Mouse (Mus musculus): ENCODE measurements around the gene Phactr3.

The Phactr3 gene

GRCm38 (mm10) chr2:178193445-178193844, 74.7 kb downstream of the Phactr3 start:
- DNase-seq (ENCODE audit: low read depth, low spot score), result no peak

GRCm38 (mm10) chr2:178194908-178195307, 76.1 kb downstream of the Phactr3 start:
- no peak for DNase-seq (ENCODE audit: low read depth, low spot score)

GRCm38 (mm10) chr2:178196038-178196437, 77.3 kb downstream of the Phactr3 start:
- DNase-seq (ENCODE audit: low read depth, low spot score), result no peak

- DNase-seq (ENCODE audit: low read depth, low spot score), result no peak
These were observed 78.8 kb downstream of the Phactr3 start for GRCm38 (mm10) chr2:178197542-178197941.

GRCm38 (mm10) chr2:178204455-178204854, 85.7 kb downstream of the Phactr3 start:
- DNase-seq (ENCODE audit: low read depth, low spot score), result no peak

GRCm38 (mm10) chr2:178208186-178208600, 89.4 kb downstream of the Phactr3 start:
- DNase-seq (ENCODE audit: low read depth, low spot score), result no peak

DNA sequence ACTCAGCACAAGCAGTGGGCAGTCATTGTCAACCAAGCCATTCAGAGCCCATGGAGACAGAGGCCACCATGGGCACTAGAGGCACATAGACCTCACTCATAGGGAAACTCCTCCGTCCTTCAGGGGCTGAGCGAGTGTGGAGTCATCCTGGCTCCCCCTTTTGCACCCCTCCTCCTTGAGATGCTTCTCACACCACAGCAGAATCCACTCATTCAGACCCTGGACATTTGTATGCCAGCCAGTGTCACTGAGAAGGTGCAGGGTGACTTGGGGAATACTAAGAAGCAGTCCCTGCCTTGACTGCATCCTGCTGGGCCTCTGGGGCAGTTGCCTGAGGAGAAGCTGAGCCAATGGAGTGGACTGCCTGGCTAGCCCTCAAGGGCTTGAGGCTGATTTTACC, 95.1 kb downstream of the Phactr3 start:
- no peak for DNase-seq (ENCODE audit: low read depth, low spot score)

DNA sequence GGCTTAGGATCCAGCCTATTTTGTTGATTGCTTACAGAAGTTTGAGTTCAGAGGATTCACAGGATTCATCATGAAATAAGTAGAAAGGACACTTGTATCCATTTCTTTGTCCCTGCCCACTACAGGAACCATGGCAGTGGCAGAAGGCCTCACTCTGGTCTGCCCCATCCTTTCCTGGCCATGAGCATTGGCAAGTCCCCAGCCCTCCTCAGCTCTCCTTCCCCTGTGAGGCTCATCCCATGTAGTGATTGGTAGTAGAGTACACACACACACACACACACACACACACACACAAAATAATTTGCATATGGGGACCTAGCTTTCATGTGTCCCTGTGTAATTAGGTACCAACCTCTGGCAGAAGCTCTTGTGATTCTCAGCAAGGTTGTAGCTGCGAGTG, 95.8 kb downstream of the Phactr3 start:
- DNase-seq (ENCODE audit: low read depth, low spot score), result no peak

DNA sequence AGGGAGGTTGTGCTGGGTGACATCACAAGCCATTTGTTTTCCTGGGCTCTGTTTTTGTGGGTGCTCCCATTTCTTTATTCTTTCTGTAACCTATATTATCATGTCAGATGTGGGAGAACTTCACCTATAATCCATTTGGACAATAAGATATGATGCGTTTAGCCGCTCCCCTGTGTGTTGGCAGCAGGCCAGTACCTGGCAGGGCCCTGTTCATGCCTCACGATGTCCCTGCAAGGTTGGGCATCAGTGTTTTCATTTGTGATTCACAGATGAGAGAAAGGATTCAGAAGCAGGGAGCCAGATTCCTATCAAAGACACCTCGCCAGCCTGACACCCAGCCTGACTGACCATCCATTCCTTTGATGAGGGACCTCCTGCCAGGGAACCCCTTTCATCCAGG, 99.7 kb downstream of the Phactr3 start:
- no peak for DNase-seq (ENCODE audit: low read depth, low spot score)

- DNase-seq (ENCODE audit: low read depth, low spot score), result no peak
These were observed 100.8 kb downstream of the Phactr3 start for GRCm38 (mm10) chr2:178219454-178220147.

DNA sequence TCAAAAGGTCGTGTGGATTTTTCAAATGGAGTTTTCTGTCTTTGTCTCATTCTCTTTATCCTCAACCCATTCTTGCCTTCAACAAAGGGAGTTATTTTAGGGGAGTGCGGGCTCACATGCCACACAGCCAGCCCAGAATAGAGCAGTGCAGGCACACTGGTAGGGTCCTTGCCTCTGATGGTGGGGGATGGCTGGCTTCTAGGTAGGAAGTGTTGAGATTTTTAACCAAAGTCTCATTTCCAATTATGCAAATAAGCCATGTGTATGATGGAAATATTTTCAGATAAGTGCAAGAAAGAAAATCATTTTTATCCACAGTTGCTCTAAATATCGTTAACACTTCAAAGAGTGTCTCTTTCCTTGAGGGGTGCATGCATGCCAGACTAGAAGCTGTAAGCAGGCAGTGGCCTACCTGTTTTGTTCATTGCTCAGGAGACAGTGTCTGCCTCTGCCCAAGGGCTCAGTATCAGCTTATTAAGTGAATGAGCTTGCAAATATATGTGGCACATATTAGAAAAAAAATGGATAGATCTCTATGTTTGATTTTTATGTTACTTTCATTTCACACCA, 101.5 kb downstream of the Phactr3 start:
- no peak for DNase-seq (ENCODE audit: low read depth, low spot score)

GRCm38 (mm10) chr2:178221003-178221402, 102.2 kb downstream of the Phactr3 start:
- no peak for DNase-seq (ENCODE audit: low read depth, low spot score)

- DNase-seq (ENCODE audit: low read depth, low spot score), result no peak
These were observed 110.5 kb downstream of the Phactr3 start for GRCm38 (mm10) chr2:178229231-178229630.

- DNase-seq (ENCODE audit: low read depth, low spot score), result no peak
These were observed 114.7 kb downstream of the Phactr3 start for GRCm38 (mm10) chr2:178233487-178233886.

DNA sequence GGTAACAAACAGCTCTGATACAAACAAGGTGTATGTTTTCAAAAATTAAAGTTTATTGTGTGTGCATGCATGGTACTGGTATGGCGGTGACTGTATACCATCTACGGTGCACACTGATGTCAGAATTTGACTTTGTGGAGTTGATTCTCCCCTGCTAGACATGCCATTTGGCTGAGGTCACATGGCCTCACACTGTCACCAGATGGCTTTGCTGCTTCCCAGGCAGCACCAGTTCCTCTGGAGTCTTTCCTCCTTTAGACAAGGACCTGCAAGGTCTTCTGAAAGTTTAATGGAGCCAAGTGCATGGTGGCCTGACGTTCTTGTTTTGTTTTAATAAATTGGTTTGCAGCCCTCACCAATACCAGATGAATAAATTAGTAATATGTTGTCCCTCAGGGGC, 118.3 kb downstream of the Phactr3 start:
- DNase-seq (ENCODE audit: low read depth, low spot score), result no peak

GRCm38 (mm10) chr2:178238503-178238902, 119.7 kb downstream of the Phactr3 start:
- no peak for DNase-seq (ENCODE audit: low read depth, low spot score)

- no peak for DNase-seq (ENCODE audit: low read depth, low spot score)
These were observed 122.1 kb downstream of the Phactr3 start for GRCm38 (mm10) chr2:178240886-178241285.

- no peak for DNase-seq (ENCODE audit: low read depth, low spot score)
These were observed 122.6 kb downstream of the Phactr3 start for GRCm38 (mm10) chr2:178241374-178241773.

DNA sequence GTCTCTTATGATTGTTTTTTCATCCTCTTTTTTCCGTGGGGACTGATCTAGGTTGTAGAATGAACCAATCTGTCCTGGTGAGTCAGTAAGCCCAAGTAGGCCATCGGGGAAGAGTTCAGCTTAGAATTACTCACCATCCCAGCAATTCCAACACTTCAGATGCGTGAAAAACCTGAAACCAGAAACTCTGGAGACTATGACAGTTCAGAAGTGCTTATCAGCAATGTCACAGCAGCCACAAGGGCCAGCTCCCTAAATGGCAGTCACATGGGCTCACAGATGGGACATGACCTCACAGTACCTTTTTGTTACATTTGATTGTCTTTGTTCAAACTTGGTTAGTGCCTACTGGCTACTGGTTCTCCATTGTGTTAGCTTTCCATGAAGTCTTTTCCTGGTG, 124.2 kb downstream of the Phactr3 start:
- no peak for DNase-seq (ENCODE audit: low read depth, low spot score)

- no peak for DNase-seq (ENCODE audit: low read depth, low spot score)
These were observed 126.1 kb downstream of the Phactr3 start for GRCm38 (mm10) chr2:178244866-178245265.

DNA sequence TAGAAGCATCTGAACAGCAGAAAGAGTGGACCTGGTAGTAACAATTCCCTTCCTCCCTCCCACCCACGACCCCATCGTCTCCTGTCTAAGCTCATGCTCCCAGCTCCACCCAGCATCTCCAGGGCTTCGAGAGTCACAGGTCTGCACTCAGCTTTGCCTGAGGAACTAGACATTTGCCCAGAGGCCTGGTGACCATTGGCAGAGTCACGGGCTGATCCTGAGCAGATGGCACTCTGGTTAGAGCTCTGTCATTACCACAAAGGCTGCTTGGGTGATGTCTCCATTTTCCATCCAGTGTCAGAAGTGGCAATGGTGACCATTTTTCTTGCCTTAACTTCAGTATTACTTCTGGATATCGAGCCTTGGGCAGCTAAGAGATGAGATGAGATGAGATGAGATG, 127.1 kb downstream of the Phactr3 start:
- DNase-seq (ENCODE audit: low read depth, low spot score), result no peak

DNA sequence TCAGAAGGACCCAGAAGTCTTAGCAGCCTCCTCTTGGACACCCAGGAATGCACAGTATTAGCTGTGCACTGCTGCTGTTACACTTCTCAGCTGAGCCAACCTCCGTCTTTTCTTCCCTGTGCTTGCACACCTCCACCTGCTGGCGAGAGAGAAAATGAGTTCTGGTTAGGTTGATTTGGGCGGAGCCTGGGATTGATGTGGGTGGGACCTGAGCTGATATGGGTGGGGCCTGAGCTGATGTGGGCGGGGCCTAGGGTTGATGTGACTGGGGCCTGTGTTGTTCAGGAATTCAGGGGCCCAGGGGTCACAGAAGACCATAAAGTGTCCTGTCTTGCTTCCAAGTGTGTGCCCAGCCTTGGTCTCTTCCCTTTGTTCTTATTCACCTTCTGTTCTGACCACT, 128.0 kb downstream of the Phactr3 start:
- no peak for DNase-seq (ENCODE audit: low read depth, low spot score)

GRCm38 (mm10) chr2:178247274-178247673, 128.5 kb downstream of the Phactr3 start:
- no peak for DNase-seq (ENCODE audit: low read depth, low spot score)
